Mouse (Mus musculus): ENCODE measurements at regions not wholly inside any gene's neighbourhood (a gene's known extent, or its start where the extent isn't known, plus 50 kb on each side); places are given as distances from the start of the nearest gene placed in this dataset.

- DNase-seq (ENCODE audit: low spot score), result no peak
Observed at GRCm38 (mm10) chr15:59171120-59171519, 282.0 kb downstream of the Gm49356 start.

- DNase-seq (ENCODE audit: low spot score), result no peak
Observed at GRCm38 (mm10) chr15:59173452-59174245, 284.6 kb downstream of the Gm49356 start.

- DNase-seq (ENCODE audit: low spot score), result no peak
Observed at GRCm38 (mm10) chr15:59174246-59174751, 285.2 kb downstream of the Gm49356 start.

GRCm38 (mm10) chr15:59174893-59175531 lies 285.9 kb downstream of the Gm49356 start:
- DNase-seq (ENCODE audit: low spot score), result no peak

- DNase-seq (ENCODE audit: low spot score), result no peak
Observed at GRCm38 (mm10) chr15:59180076-59180475, 291.0 kb downstream of the Gm49356 start.

- DNase-seq (ENCODE audit: low spot score), result no peak
Observed at GRCm38 (mm10) chr15:59184461-59184860, 295.4 kb downstream of the Gm49356 start.

GRCm38 (mm10) chr15:59187566-59187965 lies 298.5 kb downstream of the Gm49356 start:
- no peak for DNase-seq (ENCODE audit: low spot score)

- DNase-seq (ENCODE audit: low spot score), result no peak
Observed at GRCm38 (mm10) chr15:59188371-59188770, 299.3 kb downstream of the Gm49356 start.

- no peak for DNase-seq (ENCODE audit: low spot score)
Observed at GRCm38 (mm10) chr15:59190511-59190910, 301.4 kb downstream of the Gm49356 start.

GRCm38 (mm10) chr15:59194421-59194820 lies 305.3 kb downstream of the Gm49356 start:
- DNase-seq (ENCODE audit: low spot score), result no peak

GRCm38 (mm10) chr15:59196351-59196750 lies 307.3 kb downstream of the Gm49356 start:
- DNase-seq (ENCODE audit: low spot score), result no peak

GRCm38 (mm10) chr15:59197455-59198391 lies 308.6 kb downstream of the Gm49356 start:
- DNase-seq (ENCODE audit: low spot score), result peak; percentile 61

GRCm38 (mm10) chr15:59201386-59201785 lies 312.3 kb downstream of the Gm49356 start:
- DNase-seq (ENCODE audit: low spot score), result no peak

- DNase-seq (ENCODE audit: low spot score), result peak; percentile 8
Observed at GRCm38 (mm10) chr15:59201894-59202670, 313.0 kb downstream of the Gm49356 start.

- no peak for DNase-seq (ENCODE audit: low spot score)
Observed at GRCm38 (mm10) chr15:59203097-59203849, 314.2 kb downstream of the Gm49356 start.

GRCm38 (mm10) chr15:59203850-59204625 lies 314.9 kb downstream of the Gm49356 start:
- DNase-seq (ENCODE audit: low spot score), result peak; percentile 32

GRCm38 (mm10) chr15:59205091-59205490 lies 316.0 kb downstream of the Gm49356 start:
- DNase-seq (ENCODE audit: low spot score), result no peak

GRCm38 (mm10) chr15:59205544-59205943 lies 316.4 kb downstream of the Gm49356 start:
- DNase-seq (ENCODE audit: low spot score), result no peak

GRCm38 (mm10) chr15:59206636-59207035 lies 317.5 kb downstream of the Gm49356 start:
- no peak for DNase-seq (ENCODE audit: low spot score)

GRCm38 (mm10) chr15:59207976-59208375 lies 318.9 kb downstream of the Gm49356 start:
- DNase-seq (ENCODE audit: low spot score), result no peak

Measured in urinary bladder, postnatal 14 days (tissue).